Mouse (Mus musculus) embryonic fibroblast, embryonic 13.5 days (primary cell): ENCODE measurements around the gene Gm5773.
"Not testable (repeated sequence)": the region's sequence is repeated elsewhere in the genome, so short reads cannot be mapped to it uniquely, and the experiment has no call there.

Source experiments
- CTCF ChIP-seq: IDR thresholded peaks from 2 replicates; pipeline ENCODE4 v1.5.1; 2011; ENCODE audit warnings: mild to moderate bottlenecking, control low read depth, low read length, moderate library complexity, borderline replicate concordance; ENCODE audit not compliant: insufficient read depth
- POLR2A ChIP-seq: IDR thresholded peaks from 2 replicates; pipeline ENCODE4 v1.6.1; 2011; ENCODE audit warnings: low read depth, mild to moderate bottlenecking, control low read depth, low read length, moderate library complexity

- not testable (repeated sequence) for TF ChIP-seq CTCF, POLR2A
Observed at GRCm38 (mm10) chr3:93772700-93773099, at the start of gene Gm5773.
